Mouse (Mus musculus) CH12.LX (cell line): ENCODE data around the gene Nfia.

Experiments used
- BHLHE40 ChIP-seq: IDR thresholded peaks from 2 replicates; pipeline ENCODE4 v1.6.1; 2011; ENCODE audit warnings: mild to moderate bottlenecking, low read depth, low read length, improper control_type of control experiment
- CHD1 ChIP-seq: IDR thresholded peaks from 2 replicates; pipeline ENCODE4 v1.6.1; 2012; ENCODE audit warnings: low read depth, low read length, improper control_type of control experiment, inconsistent platforms
- CTCF ChIP-seq, 2 experiments: IDR thresholded peaks in 1 of 2; conservative IDR thresholded peaks in 1 of 2; 2 replicates each; pipeline ENCODE4 v1.5.1; 2011 to 2012; ENCODE audit warnings: low read depth in 2 of 2, low read length in 2 of 2, improper control_type of control experiment in 1 of 2, inconsistent platforms in 1 of 2, mild to moderate bottlenecking in 1 of 2, moderate library complexity in 1 of 2
- EP300 ChIP-seq: IDR thresholded peaks from 2 replicates; pipeline ENCODE4 v1.6.1; 2011; ENCODE audit warnings: low read length, improper control_type of control experiment
- IRF4 ChIP-seq: IDR thresholded peaks from 2 replicates; pipeline ENCODE4 v1.6.1; 2014; ENCODE audit warnings: low read depth, mild to moderate bottlenecking, inconsistent platforms, low read length, improper control_type of control experiment
- MAFK ChIP-seq: IDR thresholded peaks from 2 replicates; pipeline ENCODE4 v1.6.1; 2011; ENCODE audit warnings: low read length, improper control_type of control experiment; ENCODE audit not compliant: insufficient replicate concordance
- SIN3A ChIP-seq: IDR thresholded peaks from 2 replicates; pipeline ENCODE4 v1.6.1; 2012; ENCODE audit warnings: low read length, improper control_type of control experiment, inconsistent platforms
- SMC3 ChIP-seq: IDR thresholded peaks from 2 replicates; pipeline ENCODE4 v1.6.1; 2011; ENCODE audit warnings: low read depth, low read length, improper control_type of control experiment
- TCF12 ChIP-seq: IDR thresholded peaks from 2 replicates; pipeline ENCODE4 v1.6.1; 2014; ENCODE audit warnings: low read depth, mild to moderate bottlenecking, inconsistent platforms, low read length, improper control_type of control experiment
- USF1 ChIP-seq: IDR thresholded peaks from 2 replicates; pipeline ENCODE4 v1.6.1; 2014; ENCODE audit warnings: low read depth, mild to moderate bottlenecking, inconsistent platforms, low read length, improper control_type of control experiment
- ZMIZ1 ChIP-seq: IDR thresholded peaks from 2 replicates; pipeline ENCODE4 v1.6.1; 2012; ENCODE audit warnings: low read depth, mild to moderate bottlenecking, inconsistent platforms, low read length, improper control_type of control experiment

- TF ChIP-seq MAFK (no peak), ZMIZ1 (no peak), BHLHE40 (no peak), EP300 (no peak), CTCF (conservative IDR thresholded peaks at IDR 0.05 in 1 of 2, IDR thresholded peaks at IDR 0.05 in 1 of 2; ENCODE audit: low read depth in 2 of 2, low read length in 2 of 2) (no peak), IRF4 (no peak), SMC3 (no peak), TCF12 (no peak), USF1 (no peak), SIN3A (no peak), CHD1 (no peak)
These were observed 152.3 kb downstream of the Nfia start for GRCm38 (mm10) chr4:97924855-97925254.
